ENCODE assay signal across 8 mouse cellular contexts in the genomic region with DNA sequence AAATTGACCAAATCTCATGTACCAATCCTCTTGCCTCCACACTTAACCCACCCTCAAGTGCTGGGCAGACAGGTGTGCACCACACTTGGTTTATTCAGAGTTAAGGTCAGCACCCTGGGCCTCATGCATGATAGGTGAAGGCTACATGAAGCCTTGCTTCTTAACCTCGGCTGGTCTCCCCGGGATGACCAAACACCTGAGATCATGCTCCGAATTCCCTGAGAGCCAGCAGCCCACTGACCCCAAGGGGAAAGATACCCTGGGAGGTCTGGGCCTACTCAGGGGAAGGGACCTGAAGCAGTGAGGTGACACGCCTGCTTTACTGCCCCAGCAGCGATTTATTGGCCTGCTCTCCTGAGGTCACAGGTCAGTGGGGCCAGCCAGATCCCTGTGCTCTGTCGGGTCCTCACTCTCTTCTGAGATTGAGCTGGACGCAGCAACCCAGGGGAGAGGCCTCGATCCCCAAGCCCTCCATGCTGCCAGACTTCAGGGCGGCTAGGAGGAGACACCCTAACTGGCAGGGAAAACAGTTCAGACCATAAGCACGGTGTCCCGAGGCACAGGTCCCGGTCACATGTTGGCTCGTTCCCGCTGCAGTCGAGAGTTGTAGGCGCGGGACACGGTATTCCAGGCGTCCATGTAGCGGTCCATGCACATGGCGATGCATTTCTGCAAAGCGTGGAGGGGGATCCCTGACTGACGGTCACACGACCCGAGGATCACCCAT. TPM values are rescaled to one million over a fixed set of nuclear protein-coding genes. Genes with fewer than 3 reads are reported as not detected.
DNase-seq lines count a peak whose midpoint lies in the region; ATAC-seq and TF ChIP-seq lines count a peak whose summit lies in the region.

No protein-coding gene starts in this region.

- TF ChIP-seq POLR2A in limb, embryonic 14.5 days (IDR thresholded peaks at IDR 0.05; ENCODE audit: borderline replicate concordance, extremely low read depth, insufficient read depth, insufficient read length): no peak

- H3K9ac ChIP-seq in neural tube, embryonic 11.5 days (ENCODE audit: low read length): peak overlapping the region; percentile 69
- peak overlapping the region; percentile 67 for H3K9ac ChIP-seq in limb, embryonic 14.5 days (ENCODE audit: low read depth, low read length, severe bottlenecking)
- peak overlapping the region; percentile 87 for H3K9ac ChIP-seq in stomach, embryonic 15.5 days

- H3K27ac ChIP-seq in neural tube, embryonic 11.5 days (ENCODE audit: low read depth, low read length): no peak overlapping the region
- peak overlapping the region; percentile 67; the same call in 1 of the 2 replicates for H3K27ac ChIP-seq in limb, embryonic 14.5 days (replicated peaks; ENCODE audit: low read depth, low read length)
- no peak overlapping the region for H3K27ac ChIP-seq in stomach, embryonic 15.5 days

- peak overlapping the region; percentile 94 for H3K4me2 ChIP-seq in neural tube, embryonic 11.5 days (ENCODE audit: low read depth)
- peak overlapping the region; percentile 93 for H3K4me2 ChIP-seq in limb, embryonic 14.5 days (replicated peaks; ENCODE audit: low read depth, low read length, severe bottlenecking)
- peak overlapping the region; percentile 95 for H3K4me2 ChIP-seq in stomach, embryonic 15.5 days

- peaks cover 6% of the 10 kb centered on the region for H3K4me1 ChIP-seq in neural tube, embryonic 11.5 days (ENCODE audit: control insufficient read depth, insufficient read depth, low read length)
- peaks cover 10% of the 10 kb centered on the region for H3K4me1 ChIP-seq in limb, embryonic 14.5 days (ENCODE audit: control insufficient read depth, insufficient read depth, low read length)
- H3K4me1 ChIP-seq in stomach, embryonic 15.5 days: peaks cover 19% of the 10 kb centered on the region

- H3K4me3 ChIP-seq in neural tube, embryonic 11.5 days (ENCODE audit: low read depth, low read length): peak overlapping the region; percentile 80
- H3K4me3 ChIP-seq in limb, embryonic 14.5 days (replicated peaks; ENCODE audit: low read length): peak overlapping the region; percentile 89
- peak overlapping the region; percentile 97 for H3K4me3 ChIP-seq in stomach, embryonic 15.5 days (replicated peaks)

- no peaks in the 10 kb centered on the region for H3K9me3 ChIP-seq in neural tube, embryonic 11.5 days (ENCODE audit: control insufficient read depth, low read length)
- no peaks in the 10 kb centered on the region for H3K9me3 ChIP-seq in limb, embryonic 14.5 days (ENCODE audit: control insufficient read depth, low read length)
- no peaks in the 10 kb centered on the region for H3K9me3 ChIP-seq in stomach, embryonic 15.5 days

- no peak for ATAC-seq in cerebellum, adult (ENCODE audit: insufficient number of reproducible peaks, low FRiP score, low TSS enrichment)
- no peak; the same call in 1 of the 2 replicates for ATAC-seq in neural tube, embryonic 11.5 days (ENCODE audit: insufficient read depth, low FRiP score, low TSS enrichment)
- no peak for ATAC-seq in limb, embryonic 14.5 days (ENCODE audit: low FRiP score, low read depth)
- no peak for ATAC-seq in stomach, embryonic 15.5 days (ENCODE audit: insufficient read depth, low FRiP score, low read depth)
- ATAC-seq in CD4-positive, CD25-positive, alpha-beta regulatory T cell, adult 4 months: no peak

- peak; percentile 38 to 40 for DNase-seq in cerebellum, adult 18-20 months
- DNase-seq in neural tube, embryonic 11.5 days (ENCODE audit: low spot score): no peak
- DNase-seq in neural tube, embryonic 10.5 days (ENCODE audit: extremely low spot score, low spot score): no peak
- no peak for DNase-seq in limb, embryonic 14.5 days (ENCODE audit: low spot score)
- no peak for DNase-seq in right cerebral cortex, postnatal 4 days

- peaks cover 16% of the 10 kb centered on the region for H3K36me3 ChIP-seq in neural tube, embryonic 11.5 days (ENCODE audit: control insufficient read depth, insufficient read depth, low read length)
- H3K36me3 ChIP-seq in limb, embryonic 14.5 days (ENCODE audit: control insufficient read depth, insufficient read depth, low read length): peaks cover 31% of the 10 kb centered on the region
- peaks cover 34% of the 10 kb centered on the region for H3K36me3 ChIP-seq in stomach, embryonic 15.5 days

- WGBS in neural tube, embryonic 11.5 days: 15% methylated on average over 25 of the region's 25 CpGs
- WGBS in limb, embryonic 14.5 days: 12% methylated on average over 25 of the region's 25 CpGs
- 12% methylated on average over 25 of the region's 25 CpGs for WGBS in stomach, embryonic 15.5 days

- no peaks in the 10 kb centered on the region for H3K27me3 ChIP-seq in neural tube, embryonic 11.5 days (ENCODE audit: control insufficient read depth, insufficient read depth, low read length)
- no peaks in the 10 kb centered on the region for H3K27me3 ChIP-seq in limb, embryonic 14.5 days (ENCODE audit: control insufficient read depth, insufficient read depth, low read length)
- H3K27me3 ChIP-seq in stomach, embryonic 15.5 days (replicated peaks): no peaks in the 10 kb centered on the region

RNA-seq across cellular contexts. Expression of a gene that starts 1.0 kb away (rescaled TPM):
- polyA plus RNA-seq in neural tube, embryonic 11.5 days (2014; fragmentation: Nextera tagmentation; extraction: Ambion mirVana): 312 and 323 TPM in 2 replicates
- 187 and 229 TPM in 2 replicates for polyA plus RNA-seq in limb, embryonic 14.5 days (2012; rRNA removed)
- 330 and 335 TPM in 2 replicates for polyA plus RNA-seq in limb, embryonic 14.5 days (2014; fragmentation: Nextera tagmentation; extraction: Ambion mirVana)
- 317 and 334 TPM in 2 replicates for polyA plus RNA-seq in stomach, embryonic 15.5 days (2015; fragmentation: Nextera tagmentation; extraction: Ambion mirVana)
- 100 to 1,000 TPM; 212 to 257 TPM for polyA plus RNA-seq in CD4-positive, CD25-positive, alpha-beta regulatory T cell, adult 4 months (2017; shearing (Covaris generic))

RNA-seq across cellular contexts. Expression of a gene that starts 18.3 kb away (rescaled TPM):
- polyA plus RNA-seq in neural tube, embryonic 11.5 days (2014; fragmentation: Nextera tagmentation; extraction: Ambion mirVana): 23.0 and 27.9 TPM in 2 replicates
- polyA plus RNA-seq in limb, embryonic 14.5 days (2012; rRNA removed): 75.9 and 77.5 TPM in 2 replicates
- 19.1 and 21.5 TPM in 2 replicates for polyA plus RNA-seq in limb, embryonic 14.5 days (2014; fragmentation: Nextera tagmentation; extraction: Ambion mirVana)
- 38.1 and 46.1 TPM in 2 replicates for polyA plus RNA-seq in stomach, embryonic 15.5 days (2015; fragmentation: Nextera tagmentation; extraction: Ambion mirVana)
- polyA plus RNA-seq in CD4-positive, CD25-positive, alpha-beta regulatory T cell, adult 4 months (2017; shearing (Covaris generic)): 1 to 10 TPM; 3.3 to 4.7 TPM

RNA-seq across cellular contexts. Expression of a gene that starts 28.1 kb away (rescaled TPM):
- 0.08 and 0.11 TPM in 2 replicates for polyA plus RNA-seq in neural tube, embryonic 11.5 days (2014; fragmentation: Nextera tagmentation; extraction: Ambion mirVana)
- 0.04 TPM in 1 of 2 replicates, not detected in the other for polyA plus RNA-seq in limb, embryonic 14.5 days (2012; rRNA removed)
- 0.10 TPM in 1 of 2 replicates, not detected in the other for polyA plus RNA-seq in limb, embryonic 14.5 days (2014; fragmentation: Nextera tagmentation; extraction: Ambion mirVana)
- polyA plus RNA-seq in stomach, embryonic 15.5 days (2015; fragmentation: Nextera tagmentation; extraction: Ambion mirVana): 0.06 TPM in 1 of 2 replicates, not detected in the other
- polyA plus RNA-seq in CD4-positive, CD25-positive, alpha-beta regulatory T cell, adult 4 months (2017; shearing (Covaris generic)): not detected

RNA-seq across cellular contexts. Expression of a gene that starts 30.1 kb away (rescaled TPM):
- polyA plus RNA-seq in neural tube, embryonic 11.5 days (2014; fragmentation: Nextera tagmentation; extraction: Ambion mirVana): 7.9 and 8.5 TPM in 2 replicates
- 46.2 and 52.2 TPM in 2 replicates for polyA plus RNA-seq in limb, embryonic 14.5 days (2012; rRNA removed)
- 33.8 and 36.6 TPM in 2 replicates for polyA plus RNA-seq in limb, embryonic 14.5 days (2014; fragmentation: Nextera tagmentation; extraction: Ambion mirVana)
- 33.6 TPM in 2 replicates for polyA plus RNA-seq in stomach, embryonic 15.5 days (2015; fragmentation: Nextera tagmentation; extraction: Ambion mirVana)
- 10 to 100 TPM; 25.3 to 38.9 TPM for polyA plus RNA-seq in CD4-positive, CD25-positive, alpha-beta regulatory T cell, adult 4 months (2017; shearing (Covaris generic))

RNA-seq across cellular contexts. Expression of a gene that starts 44.7 kb away (rescaled TPM):
- polyA plus RNA-seq in neural tube, embryonic 11.5 days (2014; fragmentation: Nextera tagmentation; extraction: Ambion mirVana): 31.2 and 34.2 TPM in 2 replicates
- polyA plus RNA-seq in limb, embryonic 14.5 days (2012; rRNA removed): 86.8 and 128 TPM in 2 replicates
- 40.8 and 41.8 TPM in 2 replicates for polyA plus RNA-seq in limb, embryonic 14.5 days (2014; fragmentation: Nextera tagmentation; extraction: Ambion mirVana)
- polyA plus RNA-seq in stomach, embryonic 15.5 days (2015; fragmentation: Nextera tagmentation; extraction: Ambion mirVana): 37.1 and 41.9 TPM in 2 replicates
- polyA plus RNA-seq in CD4-positive, CD25-positive, alpha-beta regulatory T cell, adult 4 months (2017; shearing (Covaris generic)): 10 to 100 TPM; 12.2 to 22.2 TPM

Comparison
In these comparisons a context has a peak if more than half of its experiments do, and no peak if none do; other contexts are left out.
1. DNase-seq: peak in cerebellum, adult 18-20 months (2 of 2); none in neural tube, embryonic 11.5 days (single experiment), neural tube, embryonic 10.5 days (single experiment), limb, embryonic 14.5 days (single experiment) and right cerebral cortex, postnatal 4 days (single experiment).
2. Peak in every context shown above with its lines, with median percentiles within 50 percentile points of each other: H3K4me2 ChIP-seq, H3K4me3 ChIP-seq and H3K9ac ChIP-seq.